Comparison of ENCODE assay signal across 8 mouse cellular contexts in genomic region chr19:46042476-46043011, GRCm38 (mm10). TPM values are rescaled to one million over a fixed set of nuclear protein-coding genes. Genes with fewer than 3 reads are reported as not detected.
DNase-seq lines count a peak whose midpoint lies in the region; ATAC-seq lines count a peak whose summit lies in the region.

No protein-coding gene starts in this region.

- peak overlapping the region; percentile 78 for H3K4me2 ChIP-seq in forebrain, embryonic 11.5 days (ENCODE audit: low read depth, low read length, severe bottlenecking)
- H3K4me2 ChIP-seq in kidney, embryonic 14.5 days (replicated peaks; ENCODE audit: low read depth, low read length): peak overlapping the region; percentile 75
- H3K4me2 ChIP-seq in liver, embryonic 15.5 days: peak overlapping the region; percentile 99

- DNase-seq in adrenal gland, postnatal 10 days: peak; percentile 49
- DNase-seq in adrenal gland, postnatal 4 days (ENCODE audit: low spot score in 2 of 2): no peak
- DNase-seq in ZHBTc4 (ENCODE audit: low read depth, low spot score): peak; percentile 67
- DNase-seq in forebrain, embryonic 11.5 days (ENCODE audit: low spot score): no peak
- peak; percentile 57 to 67 for DNase-seq in right cerebral cortex, adult 2 months (ENCODE audit: low spot score in 2 of 2)
- no peak for DNase-seq in spleen, adult 12 weeks (ENCODE audit: low spot score)

- H3K27me3 ChIP-seq in forebrain, embryonic 11.5 days (ENCODE audit: control insufficient read depth, insufficient read depth, low read length): no peaks in the 10 kb centered on the region
- H3K27me3 ChIP-seq in kidney, embryonic 14.5 days (ENCODE audit: control insufficient read depth, insufficient read depth, low read length): no peaks in the 10 kb centered on the region
- peaks cover 28% of the 10 kb centered on the region for H3K27me3 ChIP-seq in liver, embryonic 15.5 days

- peak overlapping the region; percentile 67 for H3K9ac ChIP-seq in forebrain, embryonic 11.5 days (ENCODE audit: low read length)
- H3K9ac ChIP-seq in kidney, embryonic 14.5 days (ENCODE audit: low read depth, low read length): peak overlapping the region; percentile 62
- H3K9ac ChIP-seq in liver, embryonic 15.5 days: peak overlapping the region; percentile 51

- peak overlapping the region; percentile 95 for H3K4me3 ChIP-seq in forebrain, embryonic 11.5 days (ENCODE audit: low read depth, low read length)
- H3K4me3 ChIP-seq in kidney, embryonic 14.5 days (ENCODE audit: low read length): peak overlapping the region; percentile 30
- peak overlapping the region; percentile 25 for H3K4me3 ChIP-seq in liver, embryonic 15.5 days (replicated peaks)

- 9% methylated on average over 6 of the region's 6 CpGs for WGBS in forebrain, embryonic 11.5 days
- 6% methylated on average over 6 of the region's 6 CpGs for WGBS in kidney, embryonic 14.5 days
- 3% methylated on average over 6 of the region's 6 CpGs for WGBS in liver, embryonic 15.5 days (ENCODE audit: insufficient replicate concordance)

- peak; percentile 38 for ATAC-seq in forebrain, embryonic 11.5 days (replicated peaks; ENCODE audit: low FRiP score)
- ATAC-seq in kidney, embryonic 14.5 days (ENCODE audit: low FRiP score, low TSS enrichment): no peak
- ATAC-seq in liver, embryonic 15.5 days (ENCODE audit: insufficient read depth): no peak

- H3K9me3 ChIP-seq in forebrain, embryonic 11.5 days (ENCODE audit: control insufficient read depth, low read length): no peaks in the 10 kb centered on the region
- H3K9me3 ChIP-seq in kidney, embryonic 14.5 days (ENCODE audit: control insufficient read depth, low read length): no peaks in the 10 kb centered on the region
- no peaks in the 10 kb centered on the region for H3K9me3 ChIP-seq in liver, embryonic 15.5 days (replicated peaks)

- H3K27ac ChIP-seq in forebrain, embryonic 11.5 days (ENCODE audit: low read depth, low read length): peak overlapping the region; percentile 99
- H3K27ac ChIP-seq in kidney, embryonic 14.5 days (ENCODE audit: low read depth, low read length): peak overlapping the region; percentile 93
- peak overlapping the region; percentile 93 for H3K27ac ChIP-seq in liver, embryonic 15.5 days (replicated peaks)

- H3K36me3 ChIP-seq in forebrain, embryonic 11.5 days (ENCODE audit: control insufficient read depth, insufficient read depth, low read length): no peaks in the 10 kb centered on the region
- H3K36me3 ChIP-seq in kidney, embryonic 14.5 days (ENCODE audit: control insufficient read depth, insufficient read depth, low read length): no peaks in the 10 kb centered on the region
- no peaks in the 10 kb centered on the region for H3K36me3 ChIP-seq in liver, embryonic 15.5 days (replicated peaks)

- H3K4me1 ChIP-seq in forebrain, embryonic 11.5 days (replicated peaks; ENCODE audit: control insufficient read depth, insufficient read depth, low read length): peaks cover 43% of the 10 kb centered on the region
- H3K4me1 ChIP-seq in kidney, embryonic 14.5 days (ENCODE audit: control insufficient read depth, insufficient read depth, low read length): peaks cover 67% of the 10 kb centered on the region
- peaks cover 83% of the 10 kb centered on the region for H3K4me1 ChIP-seq in liver, embryonic 15.5 days (replicated peaks)

RNA-seq across cellular contexts. Expression of gene Pprc1, which starts 2.1 kb away (rescaled TPM):
- 10 to 100 TPM; 23.5 to 36.5 TPM for total RNA-seq in adrenal gland, postnatal 10 days (2021)
- total RNA-seq in adrenal gland, postnatal 4 days (2021): 10 to 100 TPM; 30.5 to 40.2 TPM
- 60.7 and 61.3 TPM in 2 replicates for polyA plus RNA-seq in forebrain, embryonic 11.5 days (2014; fragmentation: Nextera tagmentation; extraction: Ambion mirVana)
- 39.5 and 54.4 TPM in 2 replicates for polyA plus RNA-seq in kidney, embryonic 14.5 days (2014; fragmentation: Nextera tagmentation; extraction: Ambion mirVana)
- 15.7 and 17.0 TPM in 2 replicates for polyA plus RNA-seq in liver, embryonic 15.5 days (2015; fragmentation: Nextera tagmentation; extraction: Ambion mirVana)

RNA-seq across cellular contexts. Expression of gene Ldb1, which starts 2.5 kb away (rescaled TPM):
- total RNA-seq in adrenal gland, postnatal 10 days (2021): 10 to 100 TPM; 75.3 to 92.1 TPM
- 100 to 1,000 TPM; 161 TPM for total RNA-seq in adrenal gland, postnatal 4 days (2021)
- polyA plus RNA-seq in forebrain, embryonic 11.5 days (2014; fragmentation: Nextera tagmentation; extraction: Ambion mirVana): 104 and 108 TPM in 2 replicates
- polyA plus RNA-seq in kidney, embryonic 14.5 days (2014; fragmentation: Nextera tagmentation; extraction: Ambion mirVana): 79.6 and 97.2 TPM in 2 replicates
- 27.0 and 31.2 TPM in 2 replicates for polyA plus RNA-seq in liver, embryonic 15.5 days (2015; fragmentation: Nextera tagmentation; extraction: Ambion mirVana)

RNA-seq across cellular contexts. Expression of gene Nolc1, which starts 33.1 kb away (rescaled TPM):
- total RNA-seq in adrenal gland, postnatal 10 days (2021): 10 to 100 TPM; 38.8 to 45.0 TPM
- total RNA-seq in adrenal gland, postnatal 4 days (2021): 10 to 100 TPM; 44.7 to 46.2 TPM
- 132 and 133 TPM in 2 replicates for polyA plus RNA-seq in forebrain, embryonic 11.5 days (2014; fragmentation: Nextera tagmentation; extraction: Ambion mirVana)
- polyA plus RNA-seq in kidney, embryonic 14.5 days (2014; fragmentation: Nextera tagmentation; extraction: Ambion mirVana): 80.6 and 114 TPM in 2 replicates
- 47.3 and 48.8 TPM in 2 replicates for polyA plus RNA-seq in liver, embryonic 15.5 days (2015; fragmentation: Nextera tagmentation; extraction: Ambion mirVana)

RNA-seq across cellular contexts. Expression of gene Hps6, which starts 39.2 kb away (rescaled TPM):
- 10 to 100 TPM in 1 of 2 experiments, 1 to 10 TPM in 1; 9.9 to 12.0 TPM for total RNA-seq in adrenal gland, postnatal 10 days (2021)
- total RNA-seq in adrenal gland, postnatal 4 days (2021): 10 to 100 TPM; 16.5 to 17.1 TPM
- 2.5 and 3.7 TPM in 2 replicates for polyA plus RNA-seq in forebrain, embryonic 11.5 days (2014; fragmentation: Nextera tagmentation; extraction: Ambion mirVana)
- polyA plus RNA-seq in kidney, embryonic 14.5 days (2014; fragmentation: Nextera tagmentation; extraction: Ambion mirVana): 2.8 and 4.2 TPM in 2 replicates
- polyA plus RNA-seq in liver, embryonic 15.5 days (2015; fragmentation: Nextera tagmentation; extraction: Ambion mirVana): 3.0 and 3.2 TPM in 2 replicates

RNA-seq across cellular contexts. Expression of gene Armh3, which starts 44.3 kb away (rescaled TPM):
- total RNA-seq in adrenal gland, postnatal 10 days (2021): 10 to 100 TPM; 14.6 to 19.2 TPM
- 10 to 100 TPM; 21.6 to 21.9 TPM for total RNA-seq in adrenal gland, postnatal 4 days (2021)
- 17.2 and 19.4 TPM in 2 replicates for polyA plus RNA-seq in forebrain, embryonic 11.5 days (2014; fragmentation: Nextera tagmentation; extraction: Ambion mirVana)
- 9.0 and 17.0 TPM in 2 replicates for polyA plus RNA-seq in kidney, embryonic 14.5 days (2014; fragmentation: Nextera tagmentation; extraction: Ambion mirVana)
- polyA plus RNA-seq in liver, embryonic 15.5 days (2015; fragmentation: Nextera tagmentation; extraction: Ambion mirVana): 4.0 and 4.1 TPM in 2 replicates

Comparison
In these comparisons a context has a peak if more than half of its experiments do, and no peak if none do; other contexts are left out.
1. DNase-seq: peak in adrenal gland, postnatal 10 days (single experiment), ZHBTc4 (single experiment) and right cerebral cortex, adult 2 months (2 of 2); none in adrenal gland, postnatal 4 days (0 of 2), forebrain, embryonic 11.5 days (single experiment) and spleen, adult 12 weeks (single experiment).
2. H3K4me3 ChIP-seq: peak in every context shown above with its lines; median percentile 95 in forebrain, embryonic 11.5 days; 30 in kidney, embryonic 14.5 days; 25 in liver, embryonic 15.5 days.
3. Peak in every context shown above with its lines, with median percentiles within 50 percentile points of each other: H3K27ac ChIP-seq, H3K4me2 ChIP-seq and H3K9ac ChIP-seq.